Mouse (Mus musculus) MEL (cell line): ENCODE data around the gene Fndc1. TPM values are rescaled to one million over a fixed set of nuclear protein-coding genes. Genes with fewer than 3 reads are reported as not detected.

ENCODE experiments used
- DNase-seq: peaks from one replicate; pipeline ENCODE4 v3.0.0; 2011; ENCODE audit warnings: low read depth, low spot score
- H3K27ac ChIP-seq: 2 replicates; pipeline ENCODE4 v1.5.1; 2012; ENCODE audit warnings: low read depth, mild to moderate bottlenecking, control low read depth, low read length, moderate library complexity; ENCODE audit not compliant: control insufficient read depth
- H3K27me3 ChIP-seq, 2 experiments: fragments of 150-350 bp in 1 of 2; sonication (generic) in 1 of 2; 2 replicates each; pipeline ENCODE4 v1.6.1; 2012; ENCODE audit warnings: low read length in 2 of 2, mild to moderate bottlenecking in 2 of 2, improper control_type of control experiment in 1 of 2, moderate library complexity in 1 of 2; ENCODE audit not compliant: insufficient read depth in 2 of 2, control insufficient read depth in 1 of 2
- H3K36me3 ChIP-seq, 2 experiments: 2 replicates each; pipeline ENCODE4 v1.6.1; 2012 to 2014; ENCODE audit warnings: low read length in 2 of 2, improper control_type of control experiment in 1 of 2, inconsistent platforms in 1 of 2, mild to moderate bottlenecking in 1 of 2; ENCODE audit not compliant: insufficient read depth in 2 of 2, control insufficient read depth in 1 of 2
- H3K4me1 ChIP-seq, 2 experiments: fragments of 150-350 bp in 1 of 2; sonication (generic) in 1 of 2; 2 replicates each; pipeline ENCODE4 v1.6.1; 2012; ENCODE audit warnings: low read length in 2 of 2, improper control_type of control experiment in 1 of 2, mild to moderate bottlenecking in 1 of 2; ENCODE audit not compliant: insufficient read depth in 2 of 2, control insufficient read depth in 1 of 2
- H3K4me3 ChIP-seq, 2 experiments: fragments of 150-350 bp in 1 of 2; sonication (generic) in 1 of 2; 2 replicates each; pipeline ENCODE4 v1.5.1; 2012; ENCODE audit warnings: low read depth in 2 of 2, low read length in 2 of 2, mild to moderate bottlenecking in 2 of 2, moderate library complexity in 2 of 2, control low read depth in 1 of 2, improper control_type of control experiment in 1 of 2; ENCODE audit not compliant: control insufficient read depth in 1 of 2, insufficient read depth in 1 of 2
- H3K79me2 ChIP-seq: 2 replicates; pipeline ENCODE4 v1.6.1; 2012; ENCODE audit warnings: mild to moderate bottlenecking, low read length, moderate library complexity; ENCODE audit not compliant: control insufficient read depth, poor library complexity, insufficient read depth
- H3K9ac ChIP-seq: 2 replicates; pipeline ENCODE4 v1.6.1; 2012; ENCODE audit warnings: low read depth, mild to moderate bottlenecking, control low read depth, low read length, moderate library complexity; ENCODE audit not compliant: control insufficient read depth, poor library complexity, severe bottlenecking
- H3K9me3 ChIP-seq: fragments of 150-350 bp; sonication (generic); replicated peaks from 2 replicates; pipeline ENCODE4 v1.6.1; 2012; ENCODE audit warnings: mild to moderate bottlenecking, low read length, improper control_type of control experiment, moderate library complexity; ENCODE audit not compliant: insufficient read depth
- USF2 ChIP-seq, 2 experiments: IDR thresholded peaks; 2 replicates each; pipeline ENCODE4 v1.6.1; 2011 to 2012; ENCODE audit warnings: improper control_type of control experiment in 2 of 2, low read length in 2 of 2, borderline replicate concordance in 1 of 2, inconsistent platforms in 1 of 2, low read depth in 1 of 2, mild to moderate bottlenecking in 1 of 2; ENCODE audit not compliant: insufficient read depth in 1 of 2
- polyA plus RNA-seq, 2 experiments: library from polyadenylated mRNA; stranded (reverse) in 1 of 2; unstranded in 1 of 2; fragments of >175 nt in 1 of 2; fragments of >200 nt in 1 of 2; gene quantifications; 2 replicates each; pipeline versions ENCODE4 v1.2.1 to v1.2.4; 2012; ENCODE audit warnings: low replicate concordance in 2 of 2, low read depth in 1 of 2; ENCODE audit not compliant: insufficient read length in 2 of 2, insufficient read depth in 1 of 2, missing spikeins in 1 of 2
- total RNA-seq: library from RNA; depleted of rRNA; stranded (reverse); fragments of 300-350 nt; gene quantifications from 2 replicates; pipeline ENCODE4 v1.2.3, GENCODE M21; 2012; rRNA removed

Fndc1 gene
- total and polyA plus RNA-seq, 3 experiments = 0.04 TPM; not detected in 2

DNA sequence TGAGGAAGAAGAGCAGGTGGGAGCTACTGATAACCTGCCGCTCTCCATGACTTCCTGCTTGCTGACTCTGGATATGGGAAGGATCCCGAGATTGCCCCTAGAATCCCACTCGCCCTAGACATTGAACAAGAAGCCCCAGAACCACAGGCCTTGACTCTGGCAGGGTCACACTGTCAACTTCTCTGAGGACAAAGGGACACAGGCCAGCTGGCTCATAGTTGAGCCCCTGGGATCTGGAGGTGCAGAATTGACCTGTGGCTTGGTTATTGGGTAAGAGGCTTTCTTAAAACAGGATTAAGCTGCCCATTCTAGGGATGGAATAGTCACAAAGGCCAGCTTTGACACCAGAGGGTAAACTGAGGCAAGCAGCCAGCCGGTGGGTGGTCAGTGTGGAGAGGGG is 136.8 kb downstream of the Fndc1 start:
- Histone ChIP-seq H3K4me3 (no peak overlapping the region), H3K9ac (no peak overlapping the region), H3K4me1 (no peaks in the 10 kb centered on the region)
- TF ChIP-seq USF2 (IDR thresholded peaks at IDR 0.05; ENCODE audit: borderline replicate concordance in 1 of 2, insufficient read depth in 1 of 2, low read depth in 1 of 2, low read length in 2 of 2) = no peak
- TF ChIP-seq, all 39 proteins: peak for 0
- no peaks in the 10 kb centered on the region for H3K36me3 ChIP-seq
- H3K79me2 ChIP-seq = no peaks in the 10 kb centered on the region
- no peak for DNase-seq
- H3K27ac ChIP-seq = no peak overlapping the region
- H3K9me3 ChIP-seq = no peaks in the 10 kb centered on the region
- no peaks in the 10 kb centered on the region for H3K27me3 ChIP-seq

Other genes starting within 250 kb of the Fndc1 start
- 3.3 and 4.3 TPM in 2 replicates for gene Tagap, start 98.7 kb upstream of the Fndc1 start, total RNA-seq
- gene Tagap, start 98.7 kb upstream of the Fndc1 start, polyA plus RNA-seq = 1 to 10 TPM in 1 of 2 experiments, not detected in 1; 4.5 TPM
- gene Rsph3a, start 118.3 kb upstream of the Fndc1 start, total RNA-seq = 18.7 and 25.5 TPM in 2 replicates
- gene Rsph3a, start 118.3 kb upstream of the Fndc1 start, polyA plus RNA-seq = 10 to 100 TPM in 1 of 2 experiments, not detected in 1; 37.4 TPM